Mouse (Mus musculus) A20 (cell line): ENCODE measurements around the gene Magea1.
"Not testable (repeated sequence)": the region's sequence is repeated elsewhere in the genome, so short reads cannot be mapped to it uniquely, and the experiment has no call there.

Experiments used
- DNase-seq: peaks from one replicate; pipeline ENCODE4 v3.0.0-alpha.2; 2011; ENCODE audit warnings: low read depth, low spot score

Gene Magea1

DNA sequence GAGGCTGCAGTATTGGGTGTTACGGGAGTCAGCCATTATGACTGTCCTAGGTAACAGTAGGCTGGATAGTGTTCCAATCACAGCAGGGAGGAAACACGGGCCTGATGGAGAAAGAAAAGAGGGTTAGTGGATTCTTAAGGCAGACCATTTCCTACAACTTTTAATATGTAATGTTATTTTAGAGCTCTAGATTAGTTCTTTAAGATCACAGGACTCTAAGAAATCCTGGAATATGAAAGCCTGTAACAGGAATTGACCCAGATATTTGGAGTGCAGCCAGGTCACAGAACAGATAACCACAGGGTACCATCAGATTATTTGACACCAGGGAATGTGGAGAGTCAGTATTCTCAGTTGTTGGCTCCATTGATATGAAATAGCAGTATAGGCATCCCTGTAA is at the start of gene Magea1:
TSS of gene Magea1 (minus strand) at position 101 of the 400 bp plus-strand sequence.
- not testable (repeated sequence) for DNase-seq

DNA sequence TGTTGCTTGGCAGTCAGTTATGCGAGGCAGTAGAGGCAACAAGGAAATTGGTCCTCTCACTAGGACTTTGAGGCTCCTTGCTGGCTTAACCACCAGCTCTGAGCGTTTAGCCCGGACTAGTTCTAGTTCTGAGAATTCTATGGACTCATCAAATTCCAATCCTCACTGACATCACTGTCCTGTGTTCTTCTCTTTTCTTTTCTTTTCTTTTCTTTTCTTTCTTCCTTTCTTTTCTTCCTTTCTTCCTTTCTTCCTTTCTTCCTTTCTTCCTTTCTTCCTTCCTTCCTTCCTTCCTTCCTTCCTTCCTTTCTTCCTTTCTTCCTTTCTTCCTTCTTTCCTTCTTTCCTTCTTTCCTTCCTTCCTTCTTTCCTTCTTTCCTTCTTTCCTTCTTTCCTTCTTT is 38.7 kb upstream of the Magea1 start, which contains the start of gene Cldn34b2:
TSS of gene Cldn34b2 (minus strand) at position 101 of the 400 bp plus-strand sequence.
- DNase-seq = not testable (repeated sequence)

DNA sequence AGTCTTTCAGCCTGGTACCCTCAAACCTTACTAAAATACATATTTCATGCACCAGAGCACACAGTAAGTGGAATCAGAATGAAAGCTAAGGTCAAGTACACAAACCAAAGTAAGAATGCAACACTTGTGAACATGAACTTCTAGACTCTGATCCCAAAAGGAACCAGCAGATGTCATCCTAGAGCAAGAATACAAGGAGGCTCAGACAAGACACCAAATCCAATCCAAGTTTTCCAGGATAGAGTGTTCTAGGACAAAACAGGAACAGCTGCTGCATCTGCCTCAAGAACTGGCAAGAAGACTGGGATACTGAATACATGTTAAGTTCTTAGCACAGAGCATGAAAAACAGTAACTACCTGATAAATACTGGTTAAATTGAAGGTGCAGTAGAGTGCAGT is 8.4 kb upstream of the Magea1 start:
- DNase-seq = peak; percentile 3

DNA sequence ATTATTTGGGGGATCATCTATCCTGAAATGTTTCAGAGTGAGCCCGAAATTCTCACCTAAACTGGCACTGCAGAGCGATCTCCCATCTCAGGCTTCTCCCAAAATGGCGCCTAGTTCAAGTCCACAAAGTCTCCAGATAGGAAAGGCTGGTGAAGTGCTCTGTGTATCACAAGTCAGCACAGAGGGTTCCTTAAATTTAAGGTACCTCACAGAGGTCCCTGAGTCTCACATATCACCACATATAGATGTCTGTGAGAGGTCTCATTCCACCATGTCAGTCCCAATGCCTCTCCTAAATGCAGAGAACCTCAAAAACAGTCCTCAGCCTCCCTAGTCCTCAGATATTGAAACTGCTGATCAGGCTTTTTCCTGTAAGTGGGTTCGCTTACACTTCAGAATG is 4.0 kb upstream of the Magea1 start, which contains the start of gene Magea2:
TSS of gene Magea2 (minus strand) at position 101 of the 400 bp plus-strand sequence.
- DNase-seq = not testable (repeated sequence)

DNA sequence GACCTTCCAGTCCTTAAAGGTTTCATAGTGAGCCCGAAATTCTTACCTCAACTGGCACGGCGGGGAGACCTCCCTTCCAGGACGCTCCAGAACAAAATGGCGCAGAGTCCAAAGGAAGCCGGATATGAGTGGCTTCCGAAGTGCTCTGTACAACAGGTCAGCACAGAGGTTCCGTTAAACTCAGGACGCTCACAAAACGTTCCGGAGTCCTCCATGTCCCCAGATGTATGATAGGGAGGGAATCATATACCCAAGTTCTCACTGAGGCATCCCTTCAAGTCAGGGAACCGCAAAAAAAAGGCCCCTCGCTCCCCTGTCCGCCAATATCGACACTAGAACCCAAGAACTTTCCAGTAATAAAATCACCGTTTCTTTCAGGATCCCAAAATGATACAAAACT is 26.5 kb downstream of the Magea1 start, which contains the start of gene Magea5:
TSS of gene Magea5 (minus strand) at position 101 of the 400 bp plus-strand sequence.
- not testable (repeated sequence) for DNase-seq
